Mouse (Mus musculus): ENCODE data around the gene Ankrd35.

DNA sequence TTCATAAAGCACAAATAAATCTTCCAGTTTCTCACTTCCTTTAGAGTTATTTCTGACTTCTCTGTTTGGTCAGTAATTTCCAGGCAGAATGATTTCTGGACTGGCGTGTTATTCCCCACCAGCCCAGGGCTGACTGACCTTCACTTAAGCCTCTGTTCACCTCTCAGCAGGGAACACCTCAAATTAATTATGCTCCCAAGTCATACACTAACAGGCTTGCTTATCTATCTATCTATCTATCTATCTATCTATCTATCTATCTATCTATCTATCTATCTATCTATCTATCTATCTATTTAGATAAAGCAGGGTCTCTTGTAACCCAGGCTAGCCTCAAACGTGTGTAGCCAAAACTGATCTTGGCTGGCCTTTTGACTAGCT is 38.7 kb downstream of the Ankrd35 start:
- TF ChIP-seq POLR2A (IDR thresholded peaks at IDR 0.05; ENCODE audit: low read depth, low read length) (no peak), CTCF (IDR thresholded peaks at IDR 0.05; ENCODE audit: extremely low read depth, insufficient read depth, insufficient read length, insufficient replicate concordance) (no peak)

Data from spleen, adult 2 months (tissue).